Comparison of ENCODE assay signal across 23 mouse cellular contexts in genomic region chr10:69569740-69570139, GRCm38 (mm10).
DNase-seq lines count a peak whose midpoint lies in the region; ATAC-seq lines count a peak whose summit lies in the region.
"Had no signal": no experiment of that assay in that cellular context is flagged by ENCODE, and none has a peak within 500 bp of the region (broad histone marks: within the 10 kb centered on the region; RNA-seq: fewer than 3 reads in every experiment).

No protein-coding gene starts in this region.

- H3K4me2 ChIP-seq in embryonic facial prominence, embryonic 11.5 days (ENCODE audit: low read depth, low read length), result no peak overlapping the region
- no peak overlapping the region for H3K4me2 ChIP-seq in heart, embryonic 11.5 days
- no peak overlapping the region for H3K4me2 ChIP-seq in midbrain, embryonic 11.5 days
- no peak overlapping the region for H3K4me2 ChIP-seq in midbrain, embryonic 13.5 days (replicated peaks)
- H3K4me2 ChIP-seq: liver, embryonic 11.5 days; midbrain, embryonic 15.5 days had no signal

- no peaks in the 10 kb centered on the region for H3K27me3 ChIP-seq in embryonic facial prominence, embryonic 11.5 days (ENCODE audit: control insufficient read depth, insufficient read depth, low read length)
- H3K27me3 ChIP-seq in embryonic facial prominence, embryonic 10.5 days (replicated peaks; ENCODE audit: low read depth, poor library complexity, severe bottlenecking), result peaks cover 29% of the 10 kb centered on the region
- no peaks in the 10 kb centered on the region for H3K27me3 ChIP-seq in heart, embryonic 11.5 days (ENCODE audit: control insufficient read depth, insufficient read depth, low read length)
- H3K27me3 ChIP-seq in midbrain, embryonic 11.5 days (ENCODE audit: control insufficient read depth, insufficient read depth, low read length), result peaks cover 17% of the 10 kb centered on the region
- H3K27me3 ChIP-seq in midbrain, embryonic 13.5 days, result no peaks in the 10 kb centered on the region
- H3K27me3 ChIP-seq: midbrain, embryonic 15.5 days had no signal

- H3K9ac ChIP-seq in embryonic facial prominence, embryonic 11.5 days (replicated peaks; ENCODE audit: low read length), result no peak overlapping the region
- no peak overlapping the region for H3K9ac ChIP-seq in heart, embryonic 11.5 days (ENCODE audit: low read depth, low read length)
- H3K9ac ChIP-seq in midbrain, embryonic 11.5 days (ENCODE audit: low read length), result no peak overlapping the region
- no peak overlapping the region for H3K9ac ChIP-seq in midbrain, embryonic 13.5 days (replicated peaks)
- H3K9ac ChIP-seq: forebrain, postnatal 0 days; midbrain, embryonic 15.5 days had no signal

- no peak for ATAC-seq in embryonic facial prominence, embryonic 11.5 days (replicated peaks; ENCODE audit: insufficient number of reproducible peaks, low FRiP score, low TSS enrichment, low read depth)
- no peak for ATAC-seq in heart, embryonic 11.5 days (replicated peaks; ENCODE audit: insufficient number of reproducible peaks, low FRiP score, low TSS enrichment)
- ATAC-seq in midbrain, embryonic 11.5 days (ENCODE audit: low FRiP score), result no peak
- ATAC-seq in midbrain, embryonic 13.5 days, result no peak
- ATAC-seq: forebrain, postnatal 0 days; midbrain, embryonic 15.5 days had no signal

- 56% methylated on average over 8 of the region's 8 CpGs for WGBS in embryonic facial prominence, embryonic 11.5 days
- WGBS in embryonic facial prominence, embryonic 10.5 days, result 68% methylated on average over 8 of the region's 8 CpGs
- 58% methylated on average over 8 of the region's 8 CpGs for WGBS in heart, embryonic 11.5 days (ENCODE audit: insufficient replicate concordance)
- WGBS in midbrain, embryonic 11.5 days, result 87% methylated on average over 8 of the region's 8 CpGs
- 84% methylated on average over 8 of the region's 8 CpGs for WGBS in midbrain, embryonic 13.5 days

- H3K27ac ChIP-seq in embryonic facial prominence, embryonic 11.5 days (replicated peaks; ENCODE audit: low read depth, low read length), result no peak overlapping the region
- no peak overlapping the region for H3K27ac ChIP-seq in embryonic facial prominence, embryonic 10.5 days (replicated peaks)
- H3K27ac ChIP-seq in heart, embryonic 11.5 days (ENCODE audit: low read depth, low read length), result peak overlapping the region; percentile 32; the same call in 1 of the 2 replicates
- no peak overlapping the region for H3K27ac ChIP-seq in midbrain, embryonic 11.5 days (ENCODE audit: low read depth, low read length)
- H3K27ac ChIP-seq in midbrain, embryonic 13.5 days, result no peak overlapping the region
- H3K27ac ChIP-seq: forebrain, embryonic 10.5 days; hindbrain, embryonic 10.5 days; midbrain, embryonic 15.5 days had no signal

- peak; percentile 35 for DNase-seq in embryonic facial prominence, embryonic 11.5 days (ENCODE audit: low spot score)
- no peak for DNase-seq in embryonic facial prominence, embryonic 10.5 days (ENCODE audit: low spot score)
- DNase-seq in heart, adult 8-10 months (ENCODE audit: low spot score), result no peak
- peak; percentile 39 for DNase-seq in midbrain, embryonic 11.5 days (ENCODE audit: low spot score, missing footprints)
- peak; percentile 42 for DNase-seq in skeletal muscle tissue, adult 2 months (ENCODE audit: low read depth, low spot score)
- no peak for DNase-seq in kidney, postnatal 36 days
- DNase-seq: adrenal gland, postnatal 25 days; cerebellum, adult 11-12 months; cerebellum, postnatal 14 days; embryo, embryonic 11 days; forebrain, postnatal 0 days; gastrocnemius, postnatal 14 days; kidney, adult 8-10 months; kidney, postnatal 14 days; lung, adult 18-20 months; lung, postnatal 14 days; thymus, postnatal 25 days had no signal

- H3K4me1 ChIP-seq in embryonic facial prominence, embryonic 11.5 days (ENCODE audit: control insufficient read depth, insufficient read depth, low read length), result no peaks in the 10 kb centered on the region; the same call in 1 of the 2 replicates
- peaks cover 59% of the 10 kb centered on the region for H3K4me1 ChIP-seq in embryonic facial prominence, embryonic 10.5 days
- peaks cover 31% of the 10 kb centered on the region for H3K4me1 ChIP-seq in heart, embryonic 11.5 days (ENCODE audit: control insufficient read depth, insufficient read depth, low read length)
- peaks cover 22% of the 10 kb centered on the region for H3K4me1 ChIP-seq in midbrain, embryonic 11.5 days (ENCODE audit: control insufficient read depth, insufficient read depth, low read length)
- peaks cover 61% of the 10 kb centered on the region for H3K4me1 ChIP-seq in midbrain, embryonic 13.5 days (replicated peaks)

- H3K36me3 ChIP-seq in embryonic facial prominence, embryonic 11.5 days (replicated peaks; ENCODE audit: control insufficient read depth, insufficient read depth, low read depth, low read length), result no peaks in the 10 kb centered on the region
- no peaks in the 10 kb centered on the region for H3K36me3 ChIP-seq in embryonic facial prominence, embryonic 10.5 days (replicated peaks)
- H3K36me3 ChIP-seq in heart, embryonic 11.5 days (ENCODE audit: control insufficient read depth, insufficient read depth, low read length), result no peaks in the 10 kb centered on the region
- H3K36me3 ChIP-seq in midbrain, embryonic 11.5 days (ENCODE audit: control insufficient read depth, insufficient read depth, low read length), result no peaks in the 10 kb centered on the region
- no peaks in the 10 kb centered on the region; the same call in 1 of the 2 replicates for H3K36me3 ChIP-seq in midbrain, embryonic 13.5 days
- H3K36me3 ChIP-seq: forebrain, embryonic 10.5 days; hindbrain, embryonic 10.5 days; midbrain, embryonic 15.5 days had no signal

- no peaks in the 10 kb centered on the region for H3K9me3 ChIP-seq in embryonic facial prominence, embryonic 11.5 days (replicated peaks; ENCODE audit: control insufficient read depth, low read length)
- H3K9me3 ChIP-seq in embryonic facial prominence, embryonic 10.5 days, result no peaks in the 10 kb centered on the region
- H3K9me3 ChIP-seq in heart, embryonic 11.5 days (replicated peaks; ENCODE audit: control insufficient read depth, low read length), result no peaks in the 10 kb centered on the region
- H3K9me3 ChIP-seq in midbrain, embryonic 11.5 days (ENCODE audit: control insufficient read depth, low read length), result no peaks in the 10 kb centered on the region
- no peaks in the 10 kb centered on the region for H3K9me3 ChIP-seq in midbrain, embryonic 13.5 days
- H3K9me3 ChIP-seq: forebrain, embryonic 10.5 days; hindbrain, embryonic 10.5 days; midbrain, embryonic 15.5 days had no signal

- no peak overlapping the region for H3K4me3 ChIP-seq in embryonic facial prominence, embryonic 11.5 days (ENCODE audit: low read depth, low read length)
- no peak overlapping the region for H3K4me3 ChIP-seq in embryonic facial prominence, embryonic 10.5 days
- no peak overlapping the region for H3K4me3 ChIP-seq in heart, embryonic 11.5 days (ENCODE audit: low read depth, low read length)
- no peak overlapping the region for H3K4me3 ChIP-seq in midbrain, embryonic 11.5 days (ENCODE audit: low read depth, low read length)
- H3K4me3 ChIP-seq in midbrain, embryonic 13.5 days (replicated peaks), result no peak overlapping the region
- H3K4me3 ChIP-seq: forebrain, embryonic 10.5 days; hindbrain, embryonic 10.5 days; midbrain, embryonic 15.5 days had no signal

Comparison
In these comparisons a context has a peak if more than half of its experiments do, and no peak if none do; other contexts are left out.
1. DNase-seq: peak in embryonic facial prominence, embryonic 11.5 days (single experiment), midbrain, embryonic 11.5 days (single experiment) and skeletal muscle tissue, adult 2 months (single experiment); none in embryonic facial prominence, embryonic 10.5 days (single experiment), heart, adult 8-10 months (single experiment) and kidney, postnatal 36 days (0 of 2).